Mouse (Mus musculus): Measurements from ENCODE around the gene Exo5.
A peak's percentile ranks its signal among the peaks of the same experiment; 100 is the strongest.

Exo5 gene

DNA sequence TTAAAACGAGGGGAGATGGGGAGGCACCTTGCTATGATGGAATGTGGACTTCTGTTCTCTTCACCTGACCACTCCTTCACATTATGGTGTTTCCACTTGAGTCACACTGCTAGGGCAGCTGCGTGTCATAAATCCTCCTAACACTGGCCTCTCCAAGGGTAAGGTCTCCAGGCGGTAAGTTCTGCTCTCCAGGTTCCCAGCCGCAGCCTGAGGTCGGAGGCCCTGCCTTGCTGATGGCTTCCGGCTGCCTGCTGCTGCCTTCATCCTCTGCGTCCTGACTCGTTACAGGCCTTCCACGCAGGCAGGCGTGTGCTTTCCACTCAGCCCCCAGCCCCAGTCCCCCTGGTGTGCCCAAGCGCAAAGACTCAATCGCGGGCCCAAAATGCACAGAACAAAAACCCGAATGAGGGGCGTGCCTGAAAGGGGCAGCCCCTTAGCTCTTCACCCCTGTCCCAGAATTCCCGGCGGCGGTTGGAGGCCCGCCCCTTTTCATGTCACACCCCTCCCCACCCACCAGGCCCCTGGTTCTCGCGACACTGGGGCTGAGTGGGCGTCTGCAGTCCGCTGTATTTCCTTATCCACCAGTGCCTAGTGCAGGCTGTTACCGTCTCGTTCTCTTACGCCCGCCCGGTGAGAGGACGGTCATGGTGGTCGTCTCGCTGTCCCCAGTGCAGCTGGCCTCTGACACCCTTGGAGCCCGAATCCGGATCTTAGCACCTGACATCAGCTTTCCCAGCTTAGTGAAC, at the start of gene Exo5:
Exo5 (minus strand) TSS at position 464 of the 746 bp plus-strand sequence.
- peak; percentile 72 to 84 for DNase-seq

GRCm38 (mm10) chr4:120971842-120972241, 47.0 kb upstream of the Exo5 start:
- no peak for DNase-seq

GRCm38 (mm10) chr4:120969382-120970146, 44.7 kb upstream of the Exo5 start:
- peak; percentile 38 to 43 for DNase-seq

DNA sequence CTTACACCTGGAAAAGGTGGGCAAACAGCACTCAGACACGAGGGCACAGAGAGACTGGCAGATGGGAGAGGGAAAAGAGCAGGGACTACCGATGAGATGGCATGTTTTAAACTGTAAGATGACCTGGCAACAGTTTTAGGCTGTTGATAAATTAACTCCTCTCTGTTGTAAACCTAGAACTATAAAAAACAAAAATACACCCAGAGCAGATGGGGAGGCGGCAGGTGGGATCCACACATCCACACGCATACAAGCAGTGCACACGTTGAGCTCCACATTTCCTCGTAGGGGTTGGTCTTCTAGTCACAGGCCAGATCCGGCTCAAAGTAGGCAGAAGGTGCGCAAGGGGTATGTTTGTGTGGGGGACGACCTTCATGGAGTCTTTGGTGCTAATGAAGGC, 43.7 kb upstream of the Exo5 start:
- DNase-seq: peak; percentile 49 to 55

DNA sequence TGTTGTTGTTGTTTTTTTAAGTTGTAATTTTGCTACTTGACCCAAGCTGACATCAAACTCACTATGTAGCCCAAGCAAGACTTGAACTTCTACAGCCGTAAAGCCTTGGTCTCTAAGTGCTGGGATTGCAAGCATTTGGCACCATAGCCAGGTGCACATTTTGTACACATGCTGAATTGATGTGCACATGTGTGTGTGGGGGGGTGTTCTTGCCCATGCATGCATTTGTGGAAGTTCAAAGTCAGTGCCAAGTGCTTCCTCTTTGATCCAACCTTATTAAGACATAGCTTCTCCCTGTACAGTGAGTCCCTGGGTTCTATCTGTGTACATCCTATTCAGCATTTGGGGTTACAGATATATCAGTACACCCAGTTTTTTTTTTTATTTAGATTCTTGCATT, 30.8 kb upstream of the Exo5 start:
- no peak for DNase-seq

DNA sequence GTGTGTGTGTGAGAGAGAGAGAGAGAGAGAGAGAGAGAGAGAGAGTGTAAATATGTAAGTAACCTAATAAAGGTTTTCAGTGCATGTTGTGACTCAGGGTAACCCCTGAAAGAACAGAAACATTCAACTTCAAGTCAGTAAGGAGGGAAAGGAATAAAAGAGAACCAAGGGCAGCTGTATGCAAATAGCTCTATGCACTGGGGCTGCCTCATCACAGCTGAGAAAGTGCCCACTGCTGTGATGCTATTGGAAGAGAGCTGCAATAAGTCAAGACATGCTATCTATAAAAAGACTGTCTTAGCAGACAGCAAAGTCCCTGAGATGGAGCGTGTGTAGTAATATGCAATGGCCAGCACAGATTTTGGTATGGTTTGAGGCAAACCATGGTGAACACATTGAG, 28.9 kb upstream of the Exo5 start:
- DNase-seq: no peak

- DNase-seq: no peak
Measured at GRCm38 (mm10) chr4:120953038-120953437, 28.2 kb upstream of the Exo5 start.

- DNase-seq: no peak
Measured at GRCm38 (mm10) chr4:120952163-120952562, 27.3 kb upstream of the Exo5 start.

DNA sequence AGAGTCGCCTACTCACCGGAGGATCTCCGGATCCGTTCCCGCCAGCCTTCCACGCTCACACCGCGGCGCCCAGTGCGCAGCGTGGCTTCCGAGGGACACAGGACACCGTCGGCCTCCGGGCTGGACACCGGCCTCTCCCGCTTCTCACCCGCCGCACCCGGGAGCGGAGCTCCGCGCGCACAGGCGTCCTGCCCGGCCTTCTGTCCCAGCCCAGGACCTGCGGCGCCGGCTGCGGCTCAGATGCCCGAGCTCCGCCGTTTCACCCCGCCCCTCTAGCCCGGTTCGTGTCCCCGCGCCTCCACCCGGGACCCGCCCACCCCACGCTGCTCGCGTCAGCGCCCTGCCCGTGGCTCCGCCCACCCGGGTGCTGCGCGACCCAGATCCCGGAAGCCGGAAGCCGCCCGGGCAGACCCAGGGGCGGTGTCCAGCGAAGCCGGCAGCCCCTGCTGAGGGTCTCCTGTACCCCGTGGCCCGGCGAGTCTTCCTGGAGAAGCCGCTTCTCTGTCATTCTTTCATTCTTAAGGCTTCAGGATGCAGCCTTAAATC, 26.7 kb upstream of the Exo5 start, which contains the start of gene Zfp69:
Zfp69 (minus strand) TSS at position 272 of the 546 bp plus-strand sequence.
- DNase-seq: peak; percentile 82 to 92

DNA sequence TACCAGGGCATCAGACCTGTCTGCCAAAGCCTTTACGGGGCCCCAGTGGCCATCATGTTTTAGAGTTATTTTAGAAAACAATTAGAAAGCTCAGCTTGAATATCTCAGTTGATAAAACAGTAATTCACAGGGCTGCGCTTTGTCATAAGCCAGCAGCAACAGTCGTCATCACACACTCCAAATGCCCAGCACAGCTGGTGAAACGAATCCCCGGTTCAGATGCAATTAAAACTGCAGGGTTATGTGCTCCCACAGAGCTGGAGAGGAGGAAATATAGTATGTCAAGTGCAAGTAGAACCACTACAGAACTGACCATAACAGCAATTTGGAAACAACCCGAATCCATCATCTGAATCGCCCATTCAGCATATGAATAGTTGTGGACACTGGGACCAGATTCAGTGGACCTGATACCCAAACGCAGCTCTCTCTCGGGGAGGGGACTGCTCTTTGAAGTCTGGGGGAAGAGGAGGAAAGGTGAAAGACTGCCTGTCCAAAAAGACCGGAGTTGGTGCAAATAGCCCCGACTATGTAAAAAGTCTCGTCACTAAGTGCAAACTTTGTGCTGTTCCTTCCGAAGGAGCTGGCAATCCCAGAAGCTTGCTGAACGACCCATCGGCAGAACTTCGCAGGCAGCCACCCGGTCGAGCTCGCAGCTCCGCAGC, 26.1 kb upstream of the Exo5 start:
- no peak for DNase-seq

DNA sequence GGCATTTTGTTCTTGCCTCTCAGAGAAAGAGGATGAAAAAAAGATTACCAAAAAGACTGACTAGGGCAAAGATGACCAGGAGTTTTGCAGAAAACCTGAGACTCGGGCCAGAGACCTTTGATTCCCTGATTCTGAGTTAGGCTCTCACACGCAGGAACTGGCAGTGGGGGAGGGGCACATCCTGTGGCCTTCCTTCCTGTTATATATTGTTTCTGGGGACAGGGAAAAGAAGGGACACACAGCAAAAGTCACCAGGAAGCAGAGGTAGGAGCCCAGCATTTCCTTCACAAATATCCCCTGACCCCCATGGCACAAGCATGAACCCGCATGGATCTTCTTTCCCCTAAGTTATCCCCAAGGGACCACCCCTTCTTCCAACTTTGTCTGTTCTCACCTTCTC, 24.1 kb upstream of the Exo5 start:
- no peak for DNase-seq

GRCm38 (mm10) chr4:120935006-120935405, 10.2 kb upstream of the Exo5 start:
- no peak for DNase-seq

DNA sequence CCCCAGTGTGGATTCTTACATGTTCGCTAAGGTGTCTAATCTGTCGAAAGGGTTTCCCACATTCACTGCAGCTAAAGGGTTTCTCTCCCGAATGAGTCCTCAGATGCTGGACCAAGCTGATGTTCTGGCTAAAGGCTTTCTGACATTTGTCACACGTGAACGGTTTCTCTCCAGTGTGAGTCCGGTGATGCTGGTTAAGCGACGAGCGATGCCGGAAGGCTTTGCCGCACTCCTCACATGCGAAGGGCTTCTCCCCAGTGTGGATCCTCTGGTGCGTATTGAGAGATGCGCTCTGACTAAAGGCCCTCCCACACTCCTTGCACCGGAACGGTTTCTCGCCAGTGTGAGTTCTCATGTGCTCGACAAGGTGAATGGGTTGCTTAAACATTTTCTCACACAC, 5.9 kb upstream of the Exo5 start:
- no peak for DNase-seq

GRCm38 (mm10) chr4:120928686-120929085, 3.9 kb upstream of the Exo5 start:
- peak in 1 of 2 experiments; percentile 22 for DNase-seq

- DNase-seq: peak; percentile 34 to 35
Measured at GRCm38 (mm10) chr4:120925386-120925785, 569 bp upstream of the Exo5 start.

DNA sequence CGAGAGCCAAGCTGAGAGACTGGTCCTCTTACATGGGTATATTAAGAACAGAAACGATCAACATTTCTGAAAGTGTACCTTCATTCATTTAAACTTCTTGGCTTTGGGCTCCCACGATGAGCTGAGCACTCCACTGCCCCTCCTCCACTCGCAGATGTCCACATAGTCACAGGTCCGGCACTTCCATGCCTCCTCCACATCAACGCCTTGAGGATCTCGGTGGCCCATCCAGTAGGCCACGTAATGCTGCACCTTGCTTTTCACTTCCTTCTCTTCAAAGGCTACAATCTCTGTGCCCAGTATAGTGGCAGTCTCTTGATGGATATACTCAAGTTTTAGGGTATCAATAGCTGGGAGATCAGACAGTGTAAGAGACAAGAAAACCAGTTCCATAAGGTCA, 3.4 kb downstream of the Exo5 start:
- no peak for DNase-seq

- no peak for DNase-seq
Measured at GRCm38 (mm10) chr4:120914501-120914900, 10.3 kb downstream of the Exo5 start.

DNA sequence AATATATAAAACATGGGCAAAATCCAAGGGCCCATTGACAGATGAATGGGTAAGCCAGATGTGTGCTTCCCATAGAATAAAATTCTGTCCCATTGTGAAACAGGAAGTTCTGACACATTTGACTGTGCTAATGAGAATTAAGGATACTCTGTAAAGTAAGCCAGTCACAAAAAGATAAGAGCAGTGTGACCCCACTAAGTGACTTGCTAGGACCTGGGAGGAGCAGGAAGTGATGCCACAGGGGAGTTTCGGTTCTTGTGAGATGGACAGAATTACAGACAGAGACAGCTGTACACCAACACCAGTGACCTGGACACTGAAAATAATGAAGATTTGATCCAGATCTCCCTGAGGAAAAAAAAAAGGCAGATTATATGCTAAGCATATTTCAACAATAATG, 11.0 kb downstream of the Exo5 start:
- no peak for DNase-seq

DNA sequence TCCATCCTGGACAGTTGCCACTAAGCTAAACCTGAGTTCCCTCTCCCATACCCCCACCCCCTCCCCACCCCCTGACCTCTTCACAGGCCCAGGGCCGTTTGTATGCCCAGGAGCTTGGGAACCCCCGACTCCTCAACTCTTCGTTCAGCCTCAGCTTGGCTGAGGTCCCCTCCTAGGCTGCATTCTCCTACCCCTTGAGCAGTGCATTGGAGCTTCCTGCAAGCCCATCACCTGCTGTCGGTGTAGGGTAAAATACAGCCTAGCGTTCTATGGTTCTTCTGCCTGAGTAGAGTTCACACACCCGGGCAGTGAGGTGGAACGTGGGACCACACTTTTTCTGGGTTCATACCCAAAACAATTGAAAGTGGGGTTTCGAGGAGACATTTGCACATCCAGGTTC, 11.4 kb downstream of the Exo5 start:
- DNase-seq: no peak

- DNase-seq: no peak
Measured at GRCm38 (mm10) chr4:120912866-120913265, 12.0 kb downstream of the Exo5 start.

DNA sequence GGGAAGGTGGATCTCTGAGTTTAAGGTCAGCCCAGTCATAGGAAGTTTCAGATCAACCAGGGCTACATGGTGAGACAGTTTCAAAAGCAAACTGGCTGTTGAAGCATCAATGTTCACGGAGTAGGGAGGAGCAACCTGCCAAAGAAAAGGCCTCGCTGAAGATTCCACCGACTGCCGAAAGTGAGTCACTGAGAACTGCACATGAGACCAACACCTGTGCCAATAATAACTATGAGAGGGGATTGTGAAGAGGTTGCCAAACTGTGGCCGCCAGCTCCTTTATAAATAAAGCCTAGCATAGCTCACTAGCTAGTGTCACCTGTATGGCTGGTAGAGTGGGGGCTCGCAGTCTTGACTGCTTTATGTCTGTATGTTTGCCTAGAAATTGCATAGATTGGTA, 13.7 kb downstream of the Exo5 start:
- DNase-seq: peak in 1 of 2 experiments; percentile 12

DNA sequence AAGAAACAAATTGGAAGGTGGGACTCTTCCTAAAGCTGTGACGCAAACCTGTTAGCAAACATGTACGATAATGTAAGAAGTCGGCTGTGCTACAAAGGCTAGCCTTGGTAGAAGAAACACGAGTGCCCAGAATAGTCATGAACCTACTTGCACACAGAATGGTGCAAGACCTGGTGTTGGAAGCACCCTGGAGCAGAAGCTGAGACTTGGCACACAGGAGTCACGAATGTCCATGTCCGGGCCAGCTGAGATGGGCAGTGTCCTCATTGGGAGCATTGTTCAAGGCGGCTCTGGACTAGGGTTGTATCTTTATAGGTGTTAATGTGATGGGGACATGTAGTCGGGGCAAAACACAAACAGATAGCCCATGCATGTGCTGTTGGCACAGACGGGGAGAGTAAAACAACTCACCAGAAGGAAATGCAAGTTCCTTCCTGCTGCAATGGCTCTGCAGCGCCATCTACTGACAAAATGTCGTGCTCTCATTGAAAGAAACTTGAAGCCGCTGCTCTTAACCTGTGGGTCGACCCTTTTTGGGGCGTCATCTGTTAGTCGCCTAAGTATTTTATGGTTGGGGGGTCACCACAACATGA, 15.2 kb downstream of the Exo5 start:
- DNase-seq: peak; percentile 77 to 81

- no peak for DNase-seq
Measured at GRCm38 (mm10) chr4:120905644-120906043, 19.2 kb downstream of the Exo5 start.
